Mouse (Mus musculus): ENCODE measurements at regions not wholly inside any gene's neighbourhood (a gene's known extent, or its start where the extent isn't known, plus 50 kb on each side); places are given as distances from the start of the nearest gene placed in this dataset.
"Not testable (repeated sequence)": the region's sequence is repeated elsewhere in the genome, so short reads cannot be mapped to it uniquely, and the experiment has no call there.

GRCm38 (mm10) chr7:73688451-73688850 lies 51.7 kb upstream of the Fam174b start:
- no peak for DNase-seq (ENCODE audit: low spot score in 2 of 2)

- DNase-seq (ENCODE audit: low spot score in 2 of 2) = not testable (repeated sequence)
Measured at GRCm38 (mm10) chr7:73686245-73686644, 53.9 kb upstream of the Fam174b start.

GRCm38 (mm10) chr7:73682756-73683155 lies 57.3 kb upstream of the Fam174b start:
- no peak for DNase-seq (ENCODE audit: low spot score in 2 of 2)

GRCm38 (mm10) chr7:73670598-73670997 lies 69.5 kb upstream of the Fam174b start:
- DNase-seq (ENCODE audit: low spot score in 2 of 2) = no peak

GRCm38 (mm10) chr7:73668791-73669190 lies 71.3 kb upstream of the Fam174b start:
- DNase-seq (ENCODE audit: low spot score in 2 of 2) = no peak

- DNase-seq (ENCODE audit: low spot score in 2 of 2) = no peak
Measured at GRCm38 (mm10) chr7:73666921-73667675, 73.0 kb upstream of the Fam174b start.

GRCm38 (mm10) chr7:73664962-73665361 lies 75.1 kb upstream of the Fam174b start:
- DNase-seq (ENCODE audit: low spot score in 2 of 2) = no peak

- DNase-seq (ENCODE audit: low spot score in 2 of 2) = no peak
Measured at GRCm38 (mm10) chr7:73662536-73662935, 77.6 kb upstream of the Fam174b start.

GRCm38 (mm10) chr7:73661901-73662300 lies 78.2 kb upstream of the Fam174b start:
- no peak for DNase-seq (ENCODE audit: low spot score in 2 of 2)

- DNase-seq (ENCODE audit: low spot score in 2 of 2) = no peak
Measured at GRCm38 (mm10) chr7:73659551-73659950, 80.6 kb upstream of the Fam174b start.

GRCm38 (mm10) chr7:73657283-73657682 lies 82.8 kb upstream of the Fam174b start:
- DNase-seq (ENCODE audit: low spot score in 2 of 2) = no peak

- DNase-seq (ENCODE audit: low spot score in 2 of 2) = not testable (repeated sequence)
Measured at GRCm38 (mm10) chr7:73656424-73656795, 83.7 kb upstream of the Fam174b start.

GRCm38 (mm10) chr7:73655787-73656423 lies 84.2 kb upstream of the Fam174b start:
- peak in 1 of 2 experiments; percentile 60 for DNase-seq (ENCODE audit: low spot score in 2 of 2)

GRCm38 (mm10) chr7:73654193-73654871 lies 85.8 kb upstream of the Fam174b start:
- no peak for DNase-seq (ENCODE audit: low spot score in 2 of 2)

GRCm38 (mm10) chr7:73650909-73651308 lies 89.2 kb upstream of the Fam174b start:
- DNase-seq (ENCODE audit: low spot score in 2 of 2) = no peak

GRCm38 (mm10) chr7:73648010-73648409 lies 92.1 kb upstream of the Fam174b start:
- DNase-seq (ENCODE audit: low spot score in 2 of 2) = peak; percentile 63 to 88

- DNase-seq (ENCODE audit: low spot score in 2 of 2) = no peak
Measured at GRCm38 (mm10) chr7:73647140-73647539, 93.0 kb upstream of the Fam174b start.

GRCm38 (mm10) chr7:73646711-73647110 lies 93.4 kb upstream of the Fam174b start:
- no peak for DNase-seq (ENCODE audit: low spot score in 2 of 2)

- DNase-seq (ENCODE audit: low spot score in 2 of 2) = no peak
Measured at GRCm38 (mm10) chr7:73644362-73644904, 95.7 kb upstream of the Fam174b start.

- no peak for DNase-seq (ENCODE audit: low spot score in 2 of 2)
Measured at GRCm38 (mm10) chr7:73643993-73644335, 96.1 kb upstream of the Fam174b start.

GRCm38 (mm10) chr7:73643306-73643992 lies 96.7 kb upstream of the Fam174b start:
- DNase-seq (ENCODE audit: low spot score in 2 of 2) = no peak

GRCm38 (mm10) chr7:73640194-73640593 lies 98.6 kb upstream of the Chd2 start:
- DNase-seq (ENCODE audit: low spot score in 2 of 2) = no peak
